Mouse (Mus musculus): ENCODE measurements around the gene Pomgnt2. TPM values are rescaled to one million over a fixed set of nuclear protein-coding genes. Genes with fewer than 3 reads are reported as not detected.

Pomgnt2 gene
- 0.14 TPM for polyA plus RNA-seq (2014; fragmentation: Illumina TruSeq; extraction: RNeasy Lipid Tissue Mini Kit (QIAGEN cat#74804); ENCODE audit: low read depth, low replicate concordance)

DNA sequence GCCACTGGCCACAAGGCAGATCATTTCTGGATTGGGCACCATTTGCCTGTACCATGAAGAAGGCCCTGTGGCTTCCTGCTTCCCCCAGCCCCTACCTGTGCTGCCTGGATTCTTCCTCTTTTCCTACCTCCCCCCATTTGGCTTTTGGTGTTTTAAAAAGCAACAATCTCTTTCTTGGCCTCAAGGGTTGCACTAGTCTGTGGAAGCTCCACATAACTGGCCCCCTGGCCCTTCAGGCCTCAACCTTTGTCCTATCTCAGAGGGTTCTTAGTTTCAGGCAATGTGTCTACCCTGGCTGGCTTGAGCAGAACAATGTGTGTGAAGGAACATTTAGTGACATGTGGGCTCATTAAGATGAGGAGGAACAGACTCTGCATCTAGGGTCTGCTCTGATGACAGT is at the start of gene Pomgnt2:
Gene Pomgnt2 (minus strand): TSS at position 101 of the 400 bp plus-strand sequence.

DNA sequence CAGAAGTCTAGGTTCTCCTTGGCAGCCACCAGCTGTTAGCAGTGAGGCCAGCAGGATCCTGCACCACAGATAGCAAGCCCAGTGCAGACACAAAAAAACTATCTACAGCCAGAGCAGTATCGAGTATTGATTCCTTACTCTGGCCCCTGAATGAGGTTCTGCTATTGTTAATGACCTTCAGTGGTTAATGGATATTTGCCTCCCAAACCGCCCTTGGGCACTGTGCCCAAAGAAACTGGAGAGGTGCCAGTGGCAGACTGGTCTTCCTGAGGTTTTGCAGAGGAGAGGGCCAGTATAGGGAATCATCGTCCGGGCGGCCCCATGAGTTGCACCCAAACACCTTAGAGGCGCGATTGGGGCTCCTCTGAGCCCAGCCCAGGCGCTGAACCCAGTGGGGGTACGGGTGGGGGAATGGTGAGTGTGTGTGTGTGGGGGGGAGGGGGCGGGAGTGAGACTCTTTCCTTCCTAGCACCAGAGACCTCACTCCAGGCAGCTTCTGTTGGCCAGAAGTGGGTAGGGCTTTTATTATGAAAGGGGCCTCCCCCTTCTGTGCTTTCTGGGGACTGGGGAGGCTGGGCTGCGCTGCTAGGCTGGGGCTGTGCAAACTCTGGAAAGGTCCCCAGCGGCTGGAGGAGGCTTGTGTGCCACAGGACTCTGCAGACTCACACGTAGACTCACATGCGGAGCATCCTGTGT is 46.3 kb downstream of the Pomgnt2 start, which contains the start of gene Fam198a:
Gene Fam198a (plus strand): TSS at position 571 of the 696 bp plus-strand sequence.

Other genes starting within 250 kb of the Pomgnt2 start
- gene Zfp651, start 237.8 kb downstream of the Pomgnt2 start, polyA plus RNA-seq (2014; fragmentation: Illumina TruSeq; extraction: RNeasy Lipid Tissue Mini Kit (QIAGEN cat#74804); ENCODE audit: low read depth, low replicate concordance) = 0.22 TPM
- not detected for gene Klhl40, start 219.5 kb downstream of the Pomgnt2 start, polyA plus RNA-seq (2014; fragmentation: Illumina TruSeq; extraction: RNeasy Lipid Tissue Mini Kit (QIAGEN cat#74804); ENCODE audit: low read depth, low replicate concordance)
- not detected for gene Hhatl, start 204.6 kb downstream of the Pomgnt2 start, polyA plus RNA-seq (2014; fragmentation: Illumina TruSeq; extraction: RNeasy Lipid Tissue Mini Kit (QIAGEN cat#74804); ENCODE audit: low read depth, low replicate concordance)
- gene Ccdc13, start 157.6 kb downstream of the Pomgnt2 start, polyA plus RNA-seq (2014; fragmentation: Illumina TruSeq; extraction: RNeasy Lipid Tissue Mini Kit (QIAGEN cat#74804); ENCODE audit: low read depth, low replicate concordance) = 21.3 TPM
- 130 TPM for gene Higd1a, start 138.7 kb downstream of the Pomgnt2 start, polyA plus RNA-seq (2014; fragmentation: Illumina TruSeq; extraction: RNeasy Lipid Tissue Mini Kit (QIAGEN cat#74804); ENCODE audit: low read depth, low replicate concordance)
- gene Ackr2, start 98.8 kb downstream of the Pomgnt2 start, polyA plus RNA-seq (2014; fragmentation: Illumina TruSeq; extraction: RNeasy Lipid Tissue Mini Kit (QIAGEN cat#74804); ENCODE audit: low read depth, low replicate concordance) = 0.45 TPM
- not detected for gene Cyp8b1, start 80.8 kb downstream of the Pomgnt2 start, polyA plus RNA-seq (2014; fragmentation: Illumina TruSeq; extraction: RNeasy Lipid Tissue Mini Kit (QIAGEN cat#74804); ENCODE audit: low read depth, low replicate concordance)
- gene Fam198a, start 46.1 kb downstream of the Pomgnt2 start, polyA plus RNA-seq (2014; fragmentation: Illumina TruSeq; extraction: RNeasy Lipid Tissue Mini Kit (QIAGEN cat#74804); ENCODE audit: low read depth, low replicate concordance) = 0.29 TPM
- 25.6 TPM for gene Snrk, start 120.2 kb upstream of the Pomgnt2 start, polyA plus RNA-seq (2014; fragmentation: Illumina TruSeq; extraction: RNeasy Lipid Tissue Mini Kit (QIAGEN cat#74804); ENCODE audit: low read depth, low replicate concordance)